Mouse (Mus musculus) limb, embryonic 11.5 days (tissue): Measurements from ENCODE around the gene Ccz1. TPM values are rescaled to one million over a fixed set of nuclear protein-coding genes. Genes with fewer than 3 reads are reported as not detected.

Experiments
- ATAC-seq: fragments of 200-750 bp; cut with Nextera tagmentation; 2 replicates; pipeline ENCODE4 v1.8.0; 2017; ENCODE audit warnings: low read depth; ENCODE audit not compliant: insufficient number of reproducible peaks, low FRiP score, low TSS enrichment
- DNase-seq: peaks from one replicate; pipeline ENCODE4 v3.0.0-alpha.2; 2015; ENCODE audit warnings: low spot score
- H3K27ac ChIP-seq: fragments of 300-500 bp; sonication (generic); replicated peaks from 2 replicates; pipeline ENCODE4 v1.5.1; 2014; ENCODE audit warnings: low read depth, mild to moderate bottlenecking, low read length
- H3K27me3 ChIP-seq: fragments of 300-500 bp; sonication (generic); 2 replicates; pipeline ENCODE4 v1.6.1; 2014; ENCODE audit warnings: mild to moderate bottlenecking, low read length, mixed read lengths; ENCODE audit not compliant: control insufficient read depth, insufficient read depth
- H3K36me3 ChIP-seq: fragments of 300-500 bp; sonication (generic); 2 replicates; pipeline ENCODE4 v1.6.1; 2014; ENCODE audit warnings: mild to moderate bottlenecking, low read length, moderate library complexity, mixed read lengths; ENCODE audit not compliant: control insufficient read depth, insufficient read depth
- H3K4me1 ChIP-seq: fragments of 300-500 bp; sonication (generic); 2 replicates; pipeline ENCODE4 v1.6.1; 2014; ENCODE audit warnings: low read length, mixed read lengths; ENCODE audit not compliant: control insufficient read depth, insufficient read depth
- H3K4me2 ChIP-seq: fragments of 300-500 bp; sonication (generic); 2 replicates; pipeline ENCODE4 v1.6.1; 2014; ENCODE audit warnings: low read depth, mild to moderate bottlenecking, moderate library complexity; ENCODE audit not compliant: severe bottlenecking
- H3K4me3 ChIP-seq: fragments of 300-500 bp; sonication (generic); 2 replicates; pipeline ENCODE4 v1.5.1; 2014; ENCODE audit warnings: low read depth, low read length
- H3K9ac ChIP-seq: fragments of 300-500 bp; sonication (generic); 2 replicates; pipeline ENCODE4 v1.6.1; 2014; ENCODE audit warnings: mild to moderate bottlenecking, low read length
- H3K9me3 ChIP-seq: fragments of 300-500 bp; sonication (generic); 2 replicates; pipeline ENCODE4 v1.6.1; 2016; ENCODE audit warnings: low read length; ENCODE audit not compliant: control insufficient read depth
- WGBS: fragments of 180-500 bp; shearing (Covaris S2); extraction: QIAGEN DNeasy Blood & Tissue Kit; methylation state at CpG from one replicate; pipeline ENCODE4 v1.1.7; 2014; 5-methylcytosine and 5-hydroxymethylcytosine counted together
- polyA plus RNA-seq: library from polyadenylated mRNA; unstranded; fragments of >200 nt; fragmentation: Nextera tagmentation; extraction: Ambion mirVana; gene quantifications from 2 replicates; pipeline ENCODE4 v1.2.1, GENCODE M21; 2014

Ccz1 gene
- polyA plus RNA-seq, 1 experiment from 2014 or later, result 110 TPM

DNA sequence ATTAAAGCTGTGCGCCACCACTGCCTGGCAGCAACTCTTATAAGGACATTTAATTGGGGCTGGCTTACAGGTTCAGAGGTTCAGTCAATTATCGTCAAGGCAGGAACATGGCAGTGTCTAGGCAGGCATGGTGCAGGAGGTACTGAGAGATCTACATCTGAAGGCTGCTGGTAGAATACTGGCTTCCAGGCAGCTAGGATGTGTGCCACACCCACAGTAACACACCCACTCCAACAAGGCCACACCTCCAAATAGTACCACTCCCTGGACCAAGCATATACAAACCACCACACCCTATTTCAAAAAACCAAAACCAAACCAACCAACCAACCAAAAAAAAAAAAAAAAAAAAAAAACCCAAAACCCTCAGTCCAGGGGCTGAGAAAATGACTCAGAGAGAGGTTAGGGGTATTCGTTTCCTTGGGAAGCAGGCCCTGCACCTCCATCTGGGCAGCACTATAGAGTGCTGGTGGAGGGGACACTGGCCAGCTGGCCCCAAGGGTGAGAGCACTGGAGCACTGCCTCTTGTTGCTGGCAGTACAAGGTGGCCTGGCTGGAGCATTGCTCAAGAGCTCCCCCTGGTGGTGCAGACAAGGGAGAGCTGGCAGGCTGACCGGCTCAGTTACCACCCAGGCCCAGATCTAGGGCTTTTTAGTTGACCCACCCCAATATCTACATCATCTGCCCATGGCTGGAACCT is 39.6 kb downstream of the Ccz1 start:
- Histone ChIP-seq H3K27me3 (no peaks in the 10 kb centered on the region), H3K4me3 (no peak overlapping the region), H3K4me2 (no peak overlapping the region), H3K9ac (no peak overlapping the region), H3K27ac (no peak overlapping the region), H3K4me1 (no peaks in the 10 kb centered on the region), H3K36me3 (no peaks in the 10 kb centered on the region), H3K9me3 (no peaks in the 10 kb centered on the region)
- 50% methylated on average over 4 of the region's 4 CpGs for WGBS
- DNase-seq (peak; percentile 86), ATAC-seq (peak; percentile 67; the same call in 1 of the 2 replicates)

DNA sequence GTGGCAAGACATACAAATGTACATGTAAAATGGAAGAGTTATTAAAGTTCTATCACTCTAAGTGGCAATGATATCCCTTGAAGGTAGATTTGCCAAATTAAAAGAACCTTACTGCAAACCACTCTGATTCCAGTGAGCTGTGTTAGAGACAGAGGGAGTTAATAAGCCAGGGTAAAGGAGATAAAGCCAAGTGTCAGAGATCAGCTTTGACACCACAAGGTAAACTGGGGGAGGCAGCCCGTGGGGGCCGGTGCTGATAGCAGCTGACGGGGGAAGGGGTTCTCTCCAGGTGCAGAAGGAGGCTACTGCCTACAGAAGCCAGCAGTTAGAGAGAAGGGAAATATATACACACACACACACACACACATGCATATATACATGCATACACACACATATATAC is 42.0 kb downstream of the Ccz1 start:
- Histone ChIP-seq H3K4me3 (no peak overlapping the region), H3K9me3 (no peaks in the 10 kb centered on the region), H3K27me3 (no peaks in the 10 kb centered on the region), H3K4me1 (no peaks in the 10 kb centered on the region), H3K9ac (no peak overlapping the region), H3K4me2 (no peak overlapping the region), H3K27ac (no peak overlapping the region), H3K36me3 (no peaks in the 10 kb centered on the region)
- ATAC-seq (no peak), DNase-seq (no peak)
- WGBS, result 59% methylated on average over 3 of the region's 3 CpGs

DNA sequence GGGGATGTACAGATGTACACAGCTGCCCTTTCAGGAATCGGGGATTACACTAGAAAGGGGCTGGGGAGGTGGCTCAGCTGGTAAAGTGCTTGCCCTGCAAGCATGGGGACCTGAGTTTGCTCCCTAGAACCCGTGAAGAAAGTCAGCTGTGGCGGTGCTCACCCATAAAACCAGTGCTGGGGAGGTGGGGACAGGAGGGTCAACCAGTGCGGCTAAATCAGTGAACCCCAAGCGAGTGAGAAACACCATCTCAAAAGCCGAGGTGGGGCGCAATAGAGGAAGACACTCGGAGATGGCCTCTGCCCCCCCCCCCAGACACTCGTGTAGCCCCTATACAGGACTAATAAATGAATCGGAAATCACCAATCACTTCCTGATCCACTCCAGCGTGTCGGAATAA is 48.0 kb downstream of the Ccz1 start:
- Histone ChIP-seq H3K36me3 (no peaks in the 10 kb centered on the region), H3K9ac (no peak overlapping the region), H3K9me3 (no peaks in the 10 kb centered on the region), H3K27me3 (no peaks in the 10 kb centered on the region), H3K4me3 (no peak overlapping the region), H3K4me1 (no peaks in the 10 kb centered on the region), H3K4me2 (no peak overlapping the region), H3K27ac (no peak overlapping the region)
- DNase-seq (no peak), ATAC-seq (no peak)
- 88% methylated on average over 12 of the region's 12 CpGs for WGBS

DNA sequence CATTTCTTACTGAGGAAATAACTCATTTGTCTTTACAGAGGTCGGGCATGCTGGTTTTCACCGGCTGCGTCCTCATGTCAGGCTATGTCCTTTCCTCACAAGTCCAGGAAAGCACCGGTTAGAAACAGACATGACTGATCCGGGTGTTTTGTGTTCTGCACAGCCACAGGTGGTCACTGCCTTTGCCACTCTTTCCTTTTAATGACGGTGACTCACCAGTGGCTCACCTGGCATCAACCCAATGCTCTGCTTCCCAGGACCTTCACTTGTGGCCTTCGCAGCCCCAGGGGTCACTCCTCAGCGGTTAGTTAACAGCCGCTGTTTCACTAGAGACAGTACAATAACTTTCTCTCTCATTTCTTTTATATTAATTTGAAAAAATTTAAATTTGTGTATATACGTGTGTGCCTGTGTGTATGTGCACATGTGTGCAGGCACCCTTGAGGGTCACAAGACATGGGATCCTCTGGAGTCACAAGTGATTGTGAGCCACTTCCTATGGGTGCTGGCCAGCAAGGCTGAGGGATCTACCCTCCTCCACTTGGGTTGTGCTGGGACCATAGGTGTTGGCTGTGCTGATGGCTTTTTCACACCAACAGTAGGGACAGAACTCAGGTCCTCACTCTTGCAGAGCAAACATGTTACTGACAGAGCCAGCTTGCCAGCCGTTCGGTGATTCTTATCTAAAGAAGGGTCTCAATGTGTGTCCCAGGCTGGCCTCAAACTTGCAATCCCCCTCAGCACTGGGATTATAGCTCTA is 48.9 kb downstream of the Ccz1 start:
- 85% methylated on average over 12 of the region's 12 CpGs for WGBS
- no peak overlapping the region for H3K9ac ChIP-seq
- H3K4me1 ChIP-seq, result no peaks in the 10 kb centered on the region
- H3K27ac ChIP-seq, result no peak overlapping the region
- no peak for DNase-seq
- H3K36me3 ChIP-seq, result no peaks in the 10 kb centered on the region
- H3K27me3 ChIP-seq, result no peaks in the 10 kb centered on the region
- no peaks in the 10 kb centered on the region for H3K9me3 ChIP-seq
- H3K4me2 ChIP-seq, result no peak overlapping the region
- no peak for ATAC-seq
- H3K4me3 ChIP-seq, result no peak overlapping the region

DNA sequence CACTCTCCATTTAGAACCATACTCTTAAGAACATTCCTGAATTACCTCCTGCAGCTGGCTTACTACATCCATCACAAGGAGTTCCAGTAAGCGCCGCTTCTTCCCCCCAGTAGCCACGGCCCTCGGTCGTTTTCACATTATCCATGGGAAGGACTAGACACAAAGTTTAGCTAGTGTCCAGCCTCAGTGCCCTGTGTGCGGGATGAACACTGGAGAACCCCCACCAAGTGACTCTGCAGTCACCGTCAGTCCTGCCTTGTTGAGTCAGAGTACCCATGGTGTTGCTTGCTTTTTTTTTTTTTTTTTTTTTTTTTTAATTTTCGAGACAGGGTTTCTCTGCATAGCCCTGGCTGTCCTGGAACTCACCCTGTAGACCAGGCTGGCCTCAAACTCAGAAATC is 53.5 kb downstream of the Ccz1 start:
- Histone ChIP-seq H3K9ac (no peak overlapping the region), H3K4me3 (no peak overlapping the region), H3K4me2 (no peak overlapping the region), H3K36me3 (no peaks in the 10 kb centered on the region), H3K9me3 (no peaks in the 10 kb centered on the region), H3K4me1 (no peaks in the 10 kb centered on the region), H3K27ac (no peak overlapping the region), H3K27me3 (no peaks in the 10 kb centered on the region)
- WGBS, result 89% methylated on average over 8 of the region's 8 CpGs
- ATAC-seq (no peak), DNase-seq (no peak)

DNA sequence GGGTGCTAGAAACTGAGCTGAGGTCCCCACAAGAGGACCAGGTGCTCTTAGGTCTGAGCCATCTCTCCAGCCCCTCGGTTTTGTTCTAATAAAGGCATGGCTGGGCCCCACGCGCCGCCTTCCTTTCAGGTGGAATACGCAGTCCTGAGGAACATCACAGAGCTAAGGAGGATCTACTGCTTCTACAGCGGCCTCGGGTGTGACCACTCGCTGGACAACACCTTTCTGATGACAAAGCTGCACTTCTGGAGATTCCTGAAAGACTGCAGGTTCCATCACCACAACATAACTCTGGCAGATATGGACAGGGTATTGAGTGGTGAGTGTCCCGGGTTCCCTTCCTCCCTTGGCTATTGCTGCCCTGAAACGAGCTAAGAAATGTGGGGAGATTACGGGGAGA is 55.1 kb downstream of the Ccz1 start:
- no peak for DNase-seq
- Histone ChIP-seq H3K4me3 (no peak overlapping the region), H3K36me3 (no peaks in the 10 kb centered on the region), H3K27ac (no peak overlapping the region), H3K9ac (no peak overlapping the region), H3K9me3 (no peaks in the 10 kb centered on the region), H3K4me1 (no peaks in the 10 kb centered on the region), H3K27me3 (no peaks in the 10 kb centered on the region), H3K4me2 (no peak overlapping the region)
- no peak for ATAC-seq
- WGBS, result 95% methylated on average over 11 of the region's 11 CpGs

DNA sequence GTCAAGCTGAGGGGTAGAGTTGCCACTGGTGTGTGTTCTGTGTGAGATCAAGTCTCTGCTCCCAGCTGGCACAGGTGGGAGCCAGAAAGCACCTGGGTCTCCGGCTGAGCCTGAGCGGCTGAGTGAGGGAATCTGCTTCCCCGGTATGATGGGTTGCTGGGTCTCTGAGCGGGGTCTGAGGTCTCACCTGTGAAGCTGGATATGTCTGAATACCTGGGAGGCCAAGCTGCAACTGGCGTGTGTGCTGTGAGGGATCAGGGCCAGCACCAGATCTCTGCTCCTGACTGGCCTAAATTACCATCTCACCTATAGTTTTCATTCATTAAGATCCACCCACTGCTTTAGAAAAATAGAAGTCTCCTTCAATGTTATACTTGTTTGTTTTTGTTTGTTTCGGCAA is 57.6 kb downstream of the Ccz1 start:
- H3K27ac ChIP-seq, result no peak overlapping the region
- no peak for DNase-seq
- ATAC-seq, result no peak
- no peaks in the 10 kb centered on the region for H3K36me3 ChIP-seq
- H3K4me2 ChIP-seq, result no peak overlapping the region
- H3K4me3 ChIP-seq, result no peak overlapping the region
- no peaks in the 10 kb centered on the region for H3K4me1 ChIP-seq
- no peak overlapping the region for H3K9ac ChIP-seq
- no peaks in the 10 kb centered on the region for H3K9me3 ChIP-seq
- H3K27me3 ChIP-seq, result no peaks in the 10 kb centered on the region
- 90% methylated on average over 6 of the region's 6 CpGs for WGBS

DNA sequence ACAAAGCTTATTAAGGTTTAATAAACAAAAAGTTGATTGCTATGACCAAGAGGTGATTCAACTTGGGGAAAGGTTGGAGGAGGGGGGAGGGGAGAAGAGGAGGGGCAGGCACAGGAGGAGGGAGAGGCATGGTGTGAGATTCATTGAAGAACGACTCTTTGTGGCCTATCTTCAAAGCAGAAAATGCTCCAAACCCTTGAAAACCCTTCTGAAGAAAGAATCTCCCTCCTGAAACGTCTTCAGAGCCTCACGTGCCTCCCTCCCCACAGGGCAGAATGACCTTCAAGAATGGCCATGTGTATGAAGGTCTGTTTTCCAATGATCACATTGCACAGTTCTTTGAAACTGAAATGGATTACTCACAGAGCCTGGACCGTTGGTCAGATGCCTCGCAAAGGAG is 64.7 kb downstream of the Ccz1 start:
- Histone ChIP-seq H3K27me3 (no peaks in the 10 kb centered on the region), H3K9ac (no peak overlapping the region), H3K9me3 (no peaks in the 10 kb centered on the region), H3K36me3 (no peaks in the 10 kb centered on the region), H3K4me3 (no peak overlapping the region), H3K4me2 (no peak overlapping the region), H3K4me1 (no peaks in the 10 kb centered on the region), H3K27ac (no peak overlapping the region)
- DNase-seq (no peak), ATAC-seq (no peak)
- WGBS, result 31% methylated on average over 5 of the region's 5 CpGs
